Mouse (Mus musculus) midbrain, embryonic 14.5 days (tissue): ENCODE measurements at regions not wholly inside any gene's neighbourhood (a gene's known extent, or its start where the extent isn't known, plus 50 kb on each side); places are given as distances from the start of the nearest gene placed in this dataset. TPM values are rescaled to one million over a fixed set of nuclear protein-coding genes. Genes with fewer than 3 reads are reported as not detected.

ENCODE experiments used
- ATAC-seq: fragments of 200-750 bp; cut with Nextera tagmentation; 2 replicates; pipeline ENCODE4 v1.8.0; 2017; ENCODE audit warnings: moderate number of reproducible peaks, moderate library complexity; ENCODE audit not compliant: low FRiP score, low TSS enrichment
- DNase-seq: peaks from one replicate; pipeline ENCODE4 v3.0.0-alpha.2; 2015
- H3K27ac ChIP-seq: fragments of 300-500 bp; sonication (generic); replicated peaks from 2 replicates; pipeline ENCODE4 v1.5.1; 2014; ENCODE audit warnings: mild to moderate bottlenecking, low read depth, low read length, moderate library complexity
- H3K27me3 ChIP-seq: fragments of 300-500 bp; sonication (generic); 2 replicates; pipeline ENCODE4 v1.6.1; 2014; ENCODE audit warnings: low read length, control low read depth, mixed read lengths; ENCODE audit not compliant: control insufficient read depth, insufficient read depth
- H3K36me3 ChIP-seq: fragments of 300-500 bp; sonication (generic); 2 replicates; pipeline ENCODE4 v1.6.1; 2014; ENCODE audit warnings: low read length, control low read depth; ENCODE audit not compliant: control insufficient read depth, insufficient read depth
- H3K4me1 ChIP-seq: fragments of 300-500 bp; sonication (generic); 2 replicates; pipeline ENCODE4 v1.6.1; 2014; ENCODE audit warnings: mild to moderate bottlenecking, antibody characterized with exemption, low read length, control low read depth; ENCODE audit not compliant: control insufficient read depth, insufficient read depth
- H3K4me2 ChIP-seq: fragments of 300-500 bp; sonication (generic); 2 replicates; pipeline ENCODE4 v1.6.1; 2014; ENCODE audit warnings: mild to moderate bottlenecking, low read length, moderate library complexity
- H3K4me3 ChIP-seq: fragments of 300-500 bp; sonication (generic); replicated peaks from 2 replicates; pipeline ENCODE4 v1.5.1; 2014; ENCODE audit warnings: low read depth, low read length
- H3K9ac ChIP-seq: fragments of 300-500 bp; sonication (generic); replicated peaks from 2 replicates; pipeline ENCODE4 v1.6.1; 2014; ENCODE audit warnings: mild to moderate bottlenecking, low read length, moderate library complexity
- H3K9me3 ChIP-seq: fragments of 300-500 bp; sonication (generic); 2 replicates; pipeline ENCODE4 v1.6.1; 2016; ENCODE audit warnings: low read length, control low read depth, mixed read lengths; ENCODE audit not compliant: control insufficient read depth
- WGBS: fragments of 180-500 bp; shearing (Covaris S2); extraction: QIAGEN DNeasy Blood & Tissue Kit; methylation state at CpG from one replicate; pipeline ENCODE4 v1.1.7; 2014; 5-methylcytosine and 5-hydroxymethylcytosine counted together
- microRNA-seq: library from miRNA; unstranded; fragments of <30 nt; microRNA quantifications from one replicate; pipeline ENCODE4, GENCODE M21; 2016

DNA sequence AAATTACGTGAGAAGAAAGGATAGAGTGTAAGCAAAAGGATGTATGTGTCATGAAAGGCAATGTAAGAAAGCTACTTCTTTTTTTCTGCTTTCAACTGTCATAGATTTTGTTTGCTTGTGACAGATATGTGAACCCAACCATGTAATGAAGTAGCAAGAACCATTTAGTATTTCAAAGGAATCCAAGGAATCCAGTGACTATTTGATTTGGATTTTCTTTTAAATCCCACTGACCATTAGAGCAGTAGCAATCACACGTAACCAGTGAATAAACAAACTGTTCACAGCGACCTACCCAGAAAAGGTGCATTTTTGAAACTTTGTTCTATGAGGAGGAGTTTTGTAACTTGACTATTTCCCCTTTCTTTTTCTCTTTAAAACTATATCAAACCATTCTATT, 981.2 kb upstream of the Luzp2 start:
- no peak overlapping the region for H3K9ac ChIP-seq

GRCm38 (mm10) chr7:53872480-53873200, 962.7 kb upstream of the Luzp2 start:
- whole genome bisulfite sequencing: 24% methylated on average over 2 of the region's 2 CpGs
- H3K27me3 ChIP-seq: no peaks in the 10 kb centered on the region
- H3K4me1 ChIP-seq: 0 out of 2 replicates have a peak, but pooled peaks cover 3% of the 10 kb centered on the region
- no peak overlapping the region for H3K27ac ChIP-seq
- ATAC-seq (peak; percentile 87), DNase-seq (peak; percentile 50)
- H3K36me3 ChIP-seq: no peaks in the 10 kb centered on the region
- no peak overlapping the region for H3K4me3 ChIP-seq
- no peak overlapping the region for H3K9ac ChIP-seq
- H3K4me2 ChIP-seq: no peak overlapping the region
- no peaks in the 10 kb centered on the region for H3K9me3 ChIP-seq

More for the DNA sequence above, 981.2 kb upstream of the Luzp2 start:
- ATAC-seq (no peak), DNase-seq (no peak)
- H3K4me1 ChIP-seq: no peaks in the 10 kb centered on the region
- 58% methylated on average over 3 of the region's 3 CpGs for WGBS
- no peaks in the 10 kb centered on the region for H3K36me3 ChIP-seq
- H3K27ac ChIP-seq: no peak overlapping the region
- H3K4me2 ChIP-seq: no peak overlapping the region
- H3K4me3 ChIP-seq: no peak overlapping the region
- H3K27me3 ChIP-seq: no peaks in the 10 kb centered on the region
- H3K9me3 ChIP-seq: no peaks in the 10 kb centered on the region

- H3K27ac ChIP-seq: no peak overlapping the region
- H3K27me3 ChIP-seq: no peaks in the 10 kb centered on the region
- DNase-seq (no peak), ATAC-seq (no peak)
- H3K4me3 ChIP-seq: no peak overlapping the region
- WGBS: 61% methylated on average over 2 of the region's 2 CpGs
- no peaks in the 10 kb centered on the region for H3K9me3 ChIP-seq
- no peaks in the 10 kb centered on the region for H3K4me1 ChIP-seq
- no peak overlapping the region for H3K4me2 ChIP-seq
- H3K9ac ChIP-seq: no peak overlapping the region
- H3K36me3 ChIP-seq: no peaks in the 10 kb centered on the region
Measured at GRCm38 (mm10) chr7:53912992-53913391, 922.3 kb upstream of the Luzp2 start.

DNA sequence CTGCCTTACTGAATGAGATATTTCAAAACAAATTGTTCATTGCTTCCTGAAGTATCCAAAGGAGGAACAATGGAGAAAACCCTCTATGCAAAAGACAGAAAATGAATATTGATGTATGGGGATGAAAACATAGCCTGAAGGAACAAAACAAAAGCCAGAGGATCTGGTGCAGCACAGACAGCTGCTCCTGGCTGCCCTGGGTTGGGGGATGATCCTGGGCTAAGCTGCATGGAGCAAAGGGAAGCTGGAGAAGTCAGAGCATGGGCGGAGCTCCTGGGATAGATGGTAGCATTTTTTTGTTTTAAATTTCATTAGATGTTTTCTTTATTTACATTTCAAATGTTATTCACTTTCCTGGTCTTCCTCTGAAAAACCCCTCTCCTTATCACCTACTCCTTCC, 879.6 kb upstream of the Luzp2 start:
- WGBS: 70% methylated on average over 1 of the region's 1 CpGs
- H3K27me3 ChIP-seq: no peaks in the 10 kb centered on the region
- peak; percentile 27 for DNase-seq

DNA sequence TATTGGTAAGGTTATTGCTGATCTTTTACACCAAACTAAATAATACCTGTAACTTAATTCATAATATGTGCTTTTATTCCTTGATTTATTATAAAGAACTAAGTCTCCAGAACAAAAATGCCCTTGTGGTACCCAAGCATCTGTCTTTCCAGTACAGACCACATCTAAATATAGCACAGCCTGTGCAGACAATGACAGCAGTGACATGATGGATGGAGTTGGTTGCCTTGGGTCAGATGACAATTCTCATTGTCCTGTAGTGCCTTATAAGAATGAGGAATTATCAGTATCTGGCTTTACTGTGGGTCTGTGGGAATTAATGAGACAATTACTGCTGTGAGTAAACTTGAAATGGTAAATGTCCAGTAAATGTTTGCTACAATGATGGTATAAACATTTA, 859.8 kb upstream of the Luzp2 start:
- H3K4me2 ChIP-seq: no peak overlapping the region
- H3K9me3 ChIP-seq: no peaks in the 10 kb centered on the region
- no peak overlapping the region for H3K9ac ChIP-seq
- no peaks in the 10 kb centered on the region for H3K36me3 ChIP-seq
- no peak overlapping the region for H3K4me3 ChIP-seq
- DNase-seq (no peak), ATAC-seq (no peak)
- H3K4me1 ChIP-seq: no peaks in the 10 kb centered on the region
- H3K27ac ChIP-seq: no peak overlapping the region
- H3K27me3 ChIP-seq: no peaks in the 10 kb centered on the region

More for the DNA sequence above, 879.6 kb upstream of the Luzp2 start:
- Histone ChIP-seq H3K27ac (no peak overlapping the region), H3K9ac (no peak overlapping the region), H3K4me1 (no peaks in the 10 kb centered on the region), H3K4me2 (no peak overlapping the region), H3K9me3 (no peaks in the 10 kb centered on the region), H3K36me3 (no peaks in the 10 kb centered on the region), H3K4me3 (no peak overlapping the region)
- ATAC-seq: no peak

DNA sequence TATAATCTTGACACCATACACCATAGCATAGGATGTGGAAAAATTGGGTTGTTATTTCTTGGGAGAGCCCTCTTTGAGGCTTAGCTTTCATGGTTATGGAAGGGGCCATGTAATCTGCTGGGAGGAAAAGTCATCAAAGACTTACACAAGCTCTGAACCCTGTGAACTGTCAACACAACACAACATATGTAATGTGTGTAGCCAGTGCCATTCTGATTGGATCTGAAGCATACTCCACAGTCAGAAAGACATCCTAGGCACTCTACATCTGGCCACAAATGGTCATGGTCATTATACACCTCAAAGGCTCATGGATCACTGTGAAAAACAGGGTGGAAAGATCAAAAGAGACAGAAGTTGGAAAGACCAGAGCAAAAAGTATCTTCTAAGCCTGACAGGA, 839.3 kb upstream of the Luzp2 start:
- Histone ChIP-seq H3K9me3 (no peaks in the 10 kb centered on the region), H3K4me3 (no peak overlapping the region), H3K27ac (no peak overlapping the region), H3K9ac (no peak overlapping the region), H3K36me3 (no peaks in the 10 kb centered on the region), H3K4me1 (no peaks in the 10 kb centered on the region), H3K27me3 (no peaks in the 10 kb centered on the region), H3K4me2 (no peak overlapping the region)
- no peak for DNase-seq
- no peak for ATAC-seq

DNA sequence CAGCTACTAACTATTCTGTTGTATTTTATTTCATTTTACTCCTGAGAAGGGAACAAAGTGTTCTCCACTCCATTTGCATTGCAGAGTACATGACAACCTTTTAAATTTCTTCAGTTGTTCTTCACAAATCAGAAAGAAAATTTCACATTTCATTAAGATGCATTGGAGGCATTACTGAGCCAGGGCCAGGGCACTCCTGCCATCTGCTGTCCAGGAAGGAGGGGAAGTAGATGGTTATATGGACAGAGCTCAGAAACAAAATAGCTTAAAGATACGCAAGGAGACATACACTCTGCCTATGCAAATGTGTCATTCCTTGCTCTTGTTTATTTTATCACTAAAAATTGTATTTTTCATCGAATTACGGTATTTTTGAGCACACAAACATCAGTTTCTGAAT, 826.6 kb upstream of the Luzp2 start:
- no peak overlapping the region for H3K4me3 ChIP-seq
- H3K36me3 ChIP-seq: no peaks in the 10 kb centered on the region
- H3K4me2 ChIP-seq: no peak overlapping the region
- no peaks in the 10 kb centered on the region for H3K9me3 ChIP-seq
- no peaks in the 10 kb centered on the region for H3K27me3 ChIP-seq
- no peak overlapping the region for H3K9ac ChIP-seq
- ATAC-seq: no peak; the same call in 1 of the 2 replicates
- no peak overlapping the region for H3K27ac ChIP-seq
- no peaks in the 10 kb centered on the region for H3K4me1 ChIP-seq
- peak; percentile 61 for DNase-seq
- WGBS: 79% methylated on average over 3 of the region's 3 CpGs

Small RNA genes in the stretch of these regions (microRNA-seq; reads per million reads assigned to microRNA genes)
- not detected for gene Gm27921
- not detected for gene Mir6238
